Mouse (Mus musculus) cerebellum, adult 9-10 months (tissue): Measurements from ENCODE around the gene Procr.
A peak's percentile ranks its signal among the peaks of the same experiment; 100 is the strongest.
"Not testable (repeated sequence)": the region's sequence is repeated elsewhere in the genome, so short reads cannot be mapped to it uniquely, and the experiment has no call there.

Source experiments
- DNase-seq: peaks from one replicate; pipeline ENCODE4 v3.0.0; 2022

The Procr gene

GRCm38 (mm10) chr2:155751014-155751786, at the start of gene Procr:
Gene Procr (plus strand): TSS chr2:155751117.
- DNase-seq = no peak

GRCm38 (mm10) chr2:155701399-155701919, 49.5 kb upstream of the Procr start:
- DNase-seq = no peak

GRCm38 (mm10) chr2:155703630-155704029, 47.3 kb upstream of the Procr start:
- DNase-seq = no peak

- DNase-seq = no peak
Measured at GRCm38 (mm10) chr2:155707251-155707650, 43.7 kb upstream of the Procr start.

GRCm38 (mm10) chr2:155710557-155710956, 40.4 kb upstream of the Procr start:
- no peak for DNase-seq

- no peak for DNase-seq
Measured at GRCm38 (mm10) chr2:155717082-155717990, 33.6 kb upstream of the Procr start.

- DNase-seq = no peak
Measured at GRCm38 (mm10) chr2:155720585-155720984, 30.3 kb upstream of the Procr start.

- DNase-seq = no peak
Measured at GRCm38 (mm10) chr2:155724036-155724435, 26.9 kb upstream of the Procr start.

GRCm38 (mm10) chr2:155724526-155724925, 26.4 kb upstream of the Procr start:
- DNase-seq = no peak

- DNase-seq = no peak
Measured at GRCm38 (mm10) chr2:155726302-155726701, 24.6 kb upstream of the Procr start.

GRCm38 (mm10) chr2:155727764-155728395, 23.0 kb upstream of the Procr start:
- DNase-seq = no peak

GRCm38 (mm10) chr2:155728742-155729141, 22.2 kb upstream of the Procr start:
- DNase-seq = peak; percentile 41

- peak; percentile 91 for DNase-seq
Measured at GRCm38 (mm10) chr2:155729158-155729645, 21.7 kb upstream of the Procr start, which contains the start of gene Edem2. Gene Edem2 (minus strand): TSS chr2:155729475.

GRCm38 (mm10) chr2:155735080-155735479, 15.8 kb upstream of the Procr start:
- DNase-seq = no peak

GRCm38 (mm10) chr2:155735766-155736165, 15.2 kb upstream of the Procr start, which contains the start of gene Gm17581:
Gene Gm17581 (minus strand): TSS chr2:155735866.
- not testable (repeated sequence) for DNase-seq

GRCm38 (mm10) chr2:155736936-155737335, 14.0 kb upstream of the Procr start:
- no peak for DNase-seq

GRCm38 (mm10) chr2:155737803-155738202, 13.1 kb upstream of the Procr start:
- DNase-seq = no peak

- DNase-seq = no peak
Measured at GRCm38 (mm10) chr2:155742211-155742610, 8.7 kb upstream of the Procr start.

- DNase-seq = no peak
Measured at GRCm38 (mm10) chr2:155742931-155743337, 8.0 kb upstream of the Procr start.

- no peak for DNase-seq
Measured at GRCm38 (mm10) chr2:155743351-155743750, 7.6 kb upstream of the Procr start.

GRCm38 (mm10) chr2:155745487-155745886, 5.4 kb upstream of the Procr start:
- DNase-seq = no peak

GRCm38 (mm10) chr2:155749394-155749793, 1.5 kb upstream of the Procr start:
- no peak for DNase-seq

- DNase-seq = peak; percentile 18
Measured at GRCm38 (mm10) chr2:155755746-155756145, 4.8 kb downstream of the Procr start.
